26 mouse cellular contexts compared by ENCODE assay signal in genomic region chr2:122126765-122127347, GRCm38 (mm10). TPM values are rescaled to one million over a fixed set of nuclear protein-coding genes. Genes with fewer than 3 reads are reported as not detected.
DNase-seq lines count a peak whose midpoint lies in the region; ATAC-seq and TF ChIP-seq lines count a peak whose summit lies in the region.
"Had no signal": no experiment of that assay in that cellular context is flagged by ENCODE, and none has a peak within 500 bp of the region (broad histone marks: within the 10 kb centered on the region; RNA-seq: fewer than 3 reads in every experiment).

No protein-coding gene starts in this region.

- no peaks in the 10 kb centered on the region for H3K36me3 ChIP-seq in heart, adult 2 months (ENCODE audit: control insufficient read depth, insufficient read depth, low read length)
- H3K36me3 ChIP-seq in MEL (ENCODE audit: control insufficient read depth in 1 of 2, insufficient read depth in 2 of 2, low read length in 2 of 2) (peaks cover 0 to 13% of the 10 kb centered on the region in 2 experiments; a peak in 2 of 4 replicates), macrophage (ENCODE audit: inconsistent target) (no peaks in the 10 kb centered on the region)
- no peaks in the 10 kb centered on the region for H3K36me3 ChIP-seq in forebrain, embryonic 15.5 days
- H3K36me3 ChIP-seq: heart, embryonic 15.5 days; hindbrain, embryonic 12.5 days; kidney, embryonic 15.5 days; midbrain, embryonic 13.5 days had no signal

- TF ChIP-seq RAD21 in MEL (IDR thresholded peaks at IDR 0.05; ENCODE audit: low read depth, low read length): no peak

- no peak overlapping the region for H3K4me2 ChIP-seq in forebrain, embryonic 15.5 days (replicated peaks)
- H3K4me2 ChIP-seq: heart, embryonic 15.5 days; hindbrain, embryonic 12.5 days; kidney, embryonic 15.5 days; midbrain, embryonic 13.5 days had no signal

- H3K9ac ChIP-seq in heart, adult 2 months (ENCODE audit: low read depth, low read length): no peak overlapping the region
- peak overlapping the region; percentile 13; the same call in 1 of the 2 replicates for H3K9ac ChIP-seq in MEL (ENCODE audit: control insufficient read depth, low read depth, low read length, poor library complexity, severe bottlenecking)
- no peak overlapping the region for H3K9ac ChIP-seq in forebrain, embryonic 15.5 days (replicated peaks)
- H3K9ac ChIP-seq: heart, embryonic 15.5 days; hindbrain, embryonic 12.5 days; kidney, embryonic 15.5 days; liver, embryonic 14.5 days; midbrain, embryonic 13.5 days had no signal

- no peak for TF ChIP-seq CTCF in heart, adult 2 months (IDR thresholded peaks at IDR 0.05)
- TF ChIP-seq CTCF in MEL (IDR thresholded peaks at IDR 0.05 in 2 of 3, conservative IDR thresholded peaks at IDR 0.05 in 1 of 3; ENCODE audit: control insufficient read depth in 1 of 3, insufficient read depth in 1 of 3, low read depth in 2 of 3, low read length in 3 of 3, poor library complexity in 1 of 3, severe bottlenecking in 1 of 3): no peak

- intact Hi-C loops in heart, adult 2 months (cut with DNase I): no loop called here
- intact Hi-C loops in heart, postnatal 14 days (cut with DNase I): no loop called here

- no peaks in the 10 kb centered on the region for H3K27me3 ChIP-seq in heart, adult 2 months (ENCODE audit: control insufficient read depth, insufficient read depth, low read length)
- no peaks in the 10 kb centered on the region for H3K27me3 ChIP-seq in MEL (ENCODE audit: control insufficient read depth in 1 of 2, insufficient read depth in 2 of 2, low read length in 2 of 2)
- H3K27me3 ChIP-seq in forebrain, embryonic 15.5 days: no peaks in the 10 kb centered on the region
- H3K27me3 ChIP-seq: heart, embryonic 15.5 days; hindbrain, embryonic 12.5 days; kidney, embryonic 15.5 days; midbrain, embryonic 13.5 days had no signal

- WGBS in heart, adult 2 months: 29% methylated on average over 5 of the region's 5 CpGs
- WGBS in macrophage (ENCODE audit: missing documents): 7% methylated on average over 5 of the region's 5 CpGs
- WGBS in forebrain, embryonic 15.5 days: 44% methylated on average over 5 of the region's 5 CpGs

- no peak for TF ChIP-seq POLR2A in heart, adult 2 months (IDR thresholded peaks at IDR 0.05; ENCODE audit: insufficient read depth, low read depth, low read length)
- no peak for TF ChIP-seq POLR2A in MEL (IDR thresholded peaks at IDR 0.05; ENCODE audit: control insufficient read depth in 1 of 2, insufficient read depth in 1 of 2, low read depth in 1 of 2, low read length in 2 of 2, poor library complexity in 1 of 2)

- H3K27ac ChIP-seq in heart, adult 2 months: peak overlapping the region; percentile 45; the same call in 1 of the 2 replicates
- peak overlapping the region; percentile 39 for H3K27ac ChIP-seq in MEL (ENCODE audit: control insufficient read depth, low read depth, low read length)
- 0 out of 2 replicates have a peak overlapping the region, but pooled peaks have one; percentile 2 for H3K27ac ChIP-seq in macrophage
- H3K27ac ChIP-seq in forebrain, embryonic 15.5 days (replicated peaks): no peak overlapping the region
- H3K27ac ChIP-seq: heart, embryonic 15.5 days; hindbrain, embryonic 12.5 days; kidney, embryonic 15.5 days; layer of hippocampus, adult 2 months; liver, embryonic 14.5 days; midbrain, embryonic 13.5 days had no signal

- no peaks in the 10 kb centered on the region for H3K9me3 ChIP-seq in MEL (replicated peaks; ENCODE audit: insufficient read depth, low read length)
- H3K9me3 ChIP-seq in forebrain, embryonic 15.5 days: no peaks in the 10 kb centered on the region
- H3K9me3 ChIP-seq: heart, embryonic 15.5 days; hindbrain, embryonic 12.5 days; kidney, embryonic 15.5 days; midbrain, embryonic 13.5 days had no signal

- H3K4me1 ChIP-seq in heart, adult 2 months (ENCODE audit: control insufficient read depth, insufficient read depth, low read length): peaks cover 4% of the 10 kb centered on the region
- peaks cover 11 to 29% of the 10 kb centered on the region in 2 experiments; a peak in 3 of 4 replicates for H3K4me1 ChIP-seq in MEL (ENCODE audit: control insufficient read depth in 1 of 2, insufficient read depth in 2 of 2, low read length in 2 of 2)
- H3K4me1 ChIP-seq in forebrain, embryonic 15.5 days: no peaks in the 10 kb centered on the region
- H3K4me1 ChIP-seq: hindbrain, embryonic 12.5 days; kidney, embryonic 15.5 days; midbrain, embryonic 13.5 days had no signal

- no peak overlapping the region for H3K4me3 ChIP-seq in heart, adult 2 months
- H3K4me3 ChIP-seq in MEL (ENCODE audit: control insufficient read depth in 1 of 2, insufficient read depth in 1 of 2, low read depth in 2 of 2, low read length in 2 of 2): no peak overlapping the region
- no peak overlapping the region for H3K4me3 ChIP-seq in macrophage (ENCODE audit: inconsistent target)
- H3K4me3 ChIP-seq in forebrain, embryonic 15.5 days: no peak overlapping the region
- H3K4me3 ChIP-seq: heart, embryonic 15.5 days; hindbrain, embryonic 12.5 days; kidney, embryonic 15.5 days; layer of hippocampus, adult 2 months; midbrain, embryonic 13.5 days had no signal

- DNase-seq in heart, adult 2 months: no peak
- no peak for DNase-seq in heart, postnatal 14 days
- DNase-seq in CD4-positive, CD25-positive, alpha-beta regulatory T cell, adult 2 months (ENCODE audit: low read depth, low spot score): peak; percentile 49
- no peak for DNase-seq in MEL (ENCODE audit: low read depth, low spot score)
- DNase-seq in right cerebral cortex, adult 2 months (ENCODE audit: low spot score in 2 of 2): no peak
- no peak for DNase-seq in cerebellum, postnatal 4 days (ENCODE audit: low spot score in 2 of 2)
- DNase-seq: cerebellum, postnatal 14 days; gastrocnemius, postnatal 10 days; heart, adult 18-20 months; layer of hippocampus, postnatal 36 days had no signal

- no peak for ATAC-seq in forebrain, embryonic 15.5 days (replicated peaks)
- ATAC-seq: midbrain, embryonic 13.5 days had no signal

- no peak for TF ChIP-seq EP300 in heart, adult 2 months (IDR thresholded peaks at IDR 0.05; ENCODE audit: insufficient read depth, low read depth, low read length)
- TF ChIP-seq EP300 in MEL (IDR thresholded peaks at IDR 0.05; ENCODE audit: low read depth in 1 of 2, low read length in 2 of 2): no peak

- H3K79me2 ChIP-seq in heart, adult 2 months (replicated peaks; ENCODE audit: control insufficient read depth, insufficient read depth, low read length): no peaks in the 10 kb centered on the region
- H3K79me2 ChIP-seq in MEL (ENCODE audit: control insufficient read depth, insufficient read depth, low read length, poor library complexity) (no peaks in the 10 kb centered on the region), macrophage (ENCODE audit: inconsistent target) (no peaks in the 10 kb centered on the region)

RNA-seq across cellular contexts. Expression of gene Spg11, which starts 8.7 kb away (rescaled TPM):
- total RNA-seq in heart, adult 2 months (2021): 10 to 100 TPM; 10.8 to 11.3 TPM
- polyA plus RNA-seq in heart, adult 2 months (2012; rRNA removed): 3.8 and 6.7 TPM in 2 replicates
- 10 to 100 TPM in 1 of 2 experiments, 1 to 10 TPM in 1; 9.8 to 11.4 TPM for total RNA-seq in heart, postnatal 14 days (2021)
- total RNA-seq in MEL (2012; rRNA removed): 5.9 TPM in 2 replicates
- 1 to 10 TPM in 1 of 2 experiments, not detected in 1; 6.9 TPM for polyA plus RNA-seq in MEL (2012; ENCODE audit: insufficient read depth in 1 of 2, insufficient read length in 2 of 2, low read depth in 1 of 2, low replicate concordance in 2 of 2, missing spikeins in 1 of 2)
- 100 to 1,000 TPM in 15 of 26 experiments, 10 to 100 TPM in 11; 29.8 to 172 (median 109) TPM for total RNA-seq in macrophage (2018; cell fraction: chromatin; rRNA removed)
- 10 to 100 TPM; 22.1 to 40.1 (median 33.4) TPM for total RNA-seq in macrophage (2018; cell fraction: cytosol; rRNA removed)
- 10 to 100 TPM; 34.1 to 97.6 (median 68.8) TPM for total RNA-seq in macrophage (2018; cell fraction: nucleus; rRNA removed)
- 19.6 to 24.9 TPM (median 23.6 TPM) in 3 replicates for polyA plus RNA-seq in macrophage (2018)
- polyA plus RNA-seq in forebrain, embryonic 15.5 days (2015; fragmentation: Nextera tagmentation; extraction: Ambion mirVana): 8.4 and 9.9 TPM in 2 replicates

RNA-seq across cellular contexts. Expression of gene B2m, which starts 20.6 kb away (rescaled TPM):
- total RNA-seq in heart, adult 2 months (2021): 100 to 1,000 TPM; 201 to 240 TPM
- 400 and 574 TPM in 2 replicates for polyA plus RNA-seq in heart, adult 2 months (2012; rRNA removed)
- total RNA-seq in heart, postnatal 14 days (2021): 100 to 1,000 TPM; 116 to 127 TPM
- 108 and 135 TPM in 2 replicates for total RNA-seq in MEL (2012; rRNA removed)
- polyA plus RNA-seq in MEL (2012; ENCODE audit: insufficient read depth in 1 of 2, insufficient read length in 2 of 2, low read depth in 1 of 2, low replicate concordance in 2 of 2, missing spikeins in 1 of 2) (1,000 to 10,000 TPM in 1 of 2 experiments, 100 to 1,000 TPM in 1; 229 to 1,161 TPM), macrophage (2018) (8,759 to 13,911 TPM (median 12,544 TPM) in 3 replicates)
- 100 to 1,000 TPM; 129 to 428 (median 238) TPM for total RNA-seq in macrophage (2018; cell fraction: chromatin; rRNA removed)
- over 10,000 TPM in 11 of 26 experiments, 1,000 to 10,000 TPM in 15; 6,005 to 14,077 (median 8,481) TPM for total RNA-seq in macrophage (2018; cell fraction: cytosol; rRNA removed)
- total RNA-seq in macrophage (2018; cell fraction: nucleus; rRNA removed): 1,000 to 10,000 TPM in 24 of 26 experiments, 100 to 1,000 TPM in 2; 695 to 5,289 (median 2,340) TPM
- 67.0 and 71.9 TPM in 2 replicates for polyA plus RNA-seq in forebrain, embryonic 15.5 days (2015; fragmentation: Nextera tagmentation; extraction: Ambion mirVana)

RNA-seq across cellular contexts. Expression of gene Trim69, which starts 33.6 kb away (rescaled TPM):
- total RNA-seq in heart, adult 2 months (2021): not detected
- 0.15 TPM in 1 of 2 replicates, not detected in the other for polyA plus RNA-seq in heart, adult 2 months (2012; rRNA removed)
- total RNA-seq in heart, postnatal 14 days (2021): not detected
- total RNA-seq in MEL (2012; rRNA removed): not detected in 2 replicates
- polyA plus RNA-seq in MEL (2012; ENCODE audit: insufficient read depth in 1 of 2, insufficient read length in 2 of 2, low read depth in 1 of 2, low replicate concordance in 2 of 2, missing spikeins in 1 of 2) (under 1 TPM in 1 of 2 experiments, not detected in 1; 0.04 TPM), macrophage (2018) (0.07 to 0.12 TPM in 2 of 3 replicates, not detected in the other)
- total RNA-seq in macrophage (2018; cell fraction: chromatin; rRNA removed): 1 to 10 TPM in 3 of 26 experiments, under 1 TPM in 15, not detected in 8; 0.40 to 1.2 (median 0.59) TPM
- total RNA-seq in macrophage (2018; cell fraction: cytosol; rRNA removed): under 1 TPM in 10 of 26 experiments, not detected in 16; 0.07 to 0.18 (median 0.14) TPM
- 1 to 10 TPM in 4 of 26 experiments, under 1 TPM in 14, not detected in 8; 0.23 to 3.9 (median 0.67) TPM for total RNA-seq in macrophage (2018; cell fraction: nucleus; rRNA removed)
- not detected in 2 replicates for polyA plus RNA-seq in forebrain, embryonic 15.5 days (2015; fragmentation: Nextera tagmentation; extraction: Ambion mirVana)
- total RNA-seq: gastrocnemius, postnatal 10 days; heart, adult 18-20 months; layer of hippocampus, adult 2 months; layer of hippocampus, postnatal 36 days; left cerebral cortex, postnatal 25 days; megakaryocyte progenitor cell, adult 5-6 weeks had no signal
- polyA plus RNA-seq: forebrain, embryonic 11.5 days; heart, embryonic 15.5 days; hindbrain, embryonic 12.5 days; intestine, embryonic 14.5 days; kidney, embryonic 15.5 days; midbrain, embryonic 13.5 days; neural tube, embryonic 14.5 days had no signal

RNA-seq across cellular contexts. Expression of gene Patl2, which starts 59.1 kb away (rescaled TPM):
- not detected for total RNA-seq in heart, adult 2 months (2021)
- not detected in 2 replicates for polyA plus RNA-seq in heart, adult 2 months (2012; rRNA removed)
- not detected for total RNA-seq in heart, postnatal 14 days (2021)
- total RNA-seq in MEL (2012; rRNA removed): 0.58 and 0.72 TPM in 2 replicates
- under 1 TPM in 1 of 2 experiments, not detected in 1; 0.84 TPM for polyA plus RNA-seq in MEL (2012; ENCODE audit: insufficient read depth in 1 of 2, insufficient read length in 2 of 2, low read depth in 1 of 2, low replicate concordance in 2 of 2, missing spikeins in 1 of 2)
- under 1 TPM in 18 of 26 experiments, not detected in 8; 0.28 to 0.65 (median 0.45) TPM for total RNA-seq in macrophage (2018; cell fraction: chromatin; rRNA removed)
- total RNA-seq in macrophage (2018; cell fraction: cytosol; rRNA removed): 1 to 10 TPM in 1 of 26 experiments, under 1 TPM in 25; 0.30 to 1.0 (median 0.58) TPM
- 1 to 10 TPM in 6 of 26 experiments, under 1 TPM in 18, not detected in 2; 0.17 to 1.6 (median 0.72) TPM for total RNA-seq in macrophage (2018; cell fraction: nucleus; rRNA removed)
- 0.40 to 0.81 TPM in 2 of 3 replicates, not detected in the other for polyA plus RNA-seq in macrophage (2018)
- polyA plus RNA-seq in forebrain, embryonic 15.5 days (2015; fragmentation: Nextera tagmentation; extraction: Ambion mirVana): not detected in 2 replicates
- total RNA-seq: gastrocnemius, postnatal 10 days; heart, adult 18-20 months; layer of hippocampus, adult 2 months; left cerebral cortex, postnatal 25 days had no signal
- polyA plus RNA-seq: forebrain, embryonic 11.5 days; hindbrain, embryonic 12.5 days; intestine, embryonic 14.5 days; kidney, embryonic 15.5 days; lung, embryonic 16.5 days; midbrain, embryonic 13.5 days; stomach, embryonic 14.5 days had no signal

RNA-seq across cellular contexts. Expression of gene Terb2, which starts 59.2 kb away (rescaled TPM):
- not detected for total RNA-seq in heart, adult 2 months (2021)
- not detected in 2 replicates for polyA plus RNA-seq in heart, adult 2 months (2012; rRNA removed)
- not detected for total RNA-seq in heart, postnatal 14 days (2021)
- total RNA-seq in MEL (2012; rRNA removed): not detected in 2 replicates
- not detected for polyA plus RNA-seq in MEL (2012; ENCODE audit: insufficient read depth in 1 of 2, insufficient read length in 2 of 2, low read depth in 1 of 2, low replicate concordance in 2 of 2, missing spikeins in 1 of 2)
- not detected for total RNA-seq in macrophage (2018; cell fraction: chromatin; rRNA removed)
- total RNA-seq in macrophage (2018; cell fraction: cytosol; rRNA removed): not detected
- total RNA-seq in macrophage (2018; cell fraction: nucleus; rRNA removed): not detected
- not detected in 3 replicates for polyA plus RNA-seq in macrophage (2018)
- not detected in 2 replicates for polyA plus RNA-seq in forebrain, embryonic 15.5 days (2015; fragmentation: Nextera tagmentation; extraction: Ambion mirVana)
- total RNA-seq: gastrocnemius, postnatal 10 days; heart, adult 18-20 months; layer of hippocampus, adult 2 months; layer of hippocampus, postnatal 36 days; left cerebral cortex, postnatal 25 days; megakaryocyte progenitor cell, adult 5-6 weeks had no signal
- polyA plus RNA-seq: forebrain, embryonic 11.5 days; heart, embryonic 15.5 days; hindbrain, embryonic 12.5 days; intestine, embryonic 14.5 days; kidney, embryonic 15.5 days; limb, embryonic 14.5 days; liver, embryonic 14.5 days; lung, embryonic 16.5 days; midbrain, embryonic 13.5 days; neural tube, embryonic 14.5 days; stomach, embryonic 14.5 days had no signal
